In genomic region chr1:180386951-180387749, GRCm38 (mm10) we compare ENCODE assay signal across 8 mouse cellular contexts. TPM values are rescaled to one million over a fixed set of nuclear protein-coding genes. Genes with fewer than 3 reads are reported as not detected.
DNase-seq lines count a peak whose midpoint lies in the region; ATAC-seq and TF ChIP-seq lines count a peak whose summit lies in the region.

No protein-coding gene starts in this region.

- intact Hi-C loops in heart, postnatal 25 days (cut with DNase I): loop anchor here (5.0 kb wide), 1 partner anchor 55 kb away; the partner anchor contains the start of gene Itpkb

- peak; percentile 94 for ATAC-seq in cerebellum, adult (ENCODE audit: insufficient number of reproducible peaks, low FRiP score, low TSS enrichment)
- ATAC-seq in forebrain, embryonic 14.5 days: peak; percentile 98
- peak; percentile 91 for ATAC-seq in neutrophil, adult 5-6 weeks (ENCODE audit: extremely low read depth, insufficient number of reproducible peaks, low FRiP score, poor library complexity, severe bottlenecking)

- no peaks in the 10 kb centered on the region for H3K9me3 ChIP-seq in E14TG2a.4 (ENCODE audit: low read length)
- no peaks in the 10 kb centered on the region for H3K9me3 ChIP-seq in forebrain, embryonic 14.5 days (replicated peaks; ENCODE audit: control insufficient read depth, low read length)

- H3K4me1 ChIP-seq in E14TG2a.4 (replicated peaks; ENCODE audit: low read depth, low read length): peaks cover 72% of the 10 kb centered on the region
- H3K4me1 ChIP-seq in forebrain, embryonic 14.5 days (ENCODE audit: control insufficient read depth, insufficient read depth, low read length): peaks cover 6% of the 10 kb centered on the region
- H3K4me1 ChIP-seq in lung, adult 2 months (ENCODE audit: control insufficient read depth, insufficient read depth, low read length): peaks cover 48% of the 10 kb centered on the region

- H3K27me3 ChIP-seq in E14TG2a.4 (ENCODE audit: insufficient read depth, low read length): 0 out of 2 replicates have a peak, but pooled peaks cover 12% of the 10 kb centered on the region
- H3K27me3 ChIP-seq in forebrain, embryonic 14.5 days (replicated peaks; ENCODE audit: control insufficient read depth, insufficient read depth, low read length): no peaks in the 10 kb centered on the region

- TF ChIP-seq CTCF in E14TG2a.4 (conservative IDR thresholded peaks at IDR 0.05; ENCODE audit: low read length): no peak
- peak; percentile 75 for TF ChIP-seq CTCF in lung, adult 2 months (IDR thresholded peaks at IDR 0.05; ENCODE audit: insufficient read depth, low read length)

- peak overlapping the region; percentile 70 for H3K4me3 ChIP-seq in E14TG2a.4 (replicated peaks; ENCODE audit: low read length)
- peak overlapping the region; percentile 31 for H3K4me3 ChIP-seq in forebrain, embryonic 14.5 days (ENCODE audit: low read depth, low read length)
- peak overlapping the region; percentile 44 for H3K4me3 ChIP-seq in lung, adult 2 months (replicated peaks; ENCODE audit: extremely low read depth, low read depth, low read length)

- no peaks in the 10 kb centered on the region for H3K36me3 ChIP-seq in E14TG2a.4 (ENCODE audit: insufficient read depth, low read length)
- no peaks in the 10 kb centered on the region for H3K36me3 ChIP-seq in forebrain, embryonic 14.5 days (ENCODE audit: control insufficient read depth, insufficient read depth, low read length)

- 2% methylated on average over 27 of the region's 27 CpGs for WGBS in forebrain, embryonic 14.5 days
- WGBS in lung, adult 2 months: 1% methylated on average over 27 of the region's 27 CpGs

- H3K9ac ChIP-seq in forebrain, embryonic 14.5 days (ENCODE audit: low read length): peak overlapping the region; percentile 56

- peak overlapping the region; percentile 52 for H3K27ac ChIP-seq in forebrain, embryonic 14.5 days (ENCODE audit: low read depth, low read length)

- peak; percentile 98 for DNase-seq in forebrain, embryonic 14.5 days (ENCODE audit: low spot score)
- peak; percentile 99 for DNase-seq in heart, postnatal 25 days (ENCODE audit: low spot score)
- peak; percentile 98 to 99 for DNase-seq in layer of hippocampus, adult 18-20 months (ENCODE audit: low spot score in 2 of 2)
- peak; percentile 100 for DNase-seq in lung, adult 2 months
- peak; percentile 96 to 97 for DNase-seq in thymus, adult 18-20 months

- peak overlapping the region; percentile 71 for H3K4me2 ChIP-seq in forebrain, embryonic 14.5 days (ENCODE audit: low read length)

- TF ChIP-seq POLR2A in lung, adult 2 months (IDR thresholded peaks at IDR 0.05; ENCODE audit: borderline replicate concordance, extremely low read depth, low read depth, low read length): peak; percentile 81; the same call in 1 of the 2 replicates

RNA-seq across cellular contexts. Expression of gene Itpkb, which starts 56.9 kb away (rescaled TPM):
- polyA plus RNA-seq in forebrain, embryonic 14.5 days (2014; fragmentation: Nextera tagmentation; extraction: Ambion mirVana): 1.3 and 1.5 TPM in 2 replicates
- 10 to 100 TPM; 56.1 to 63.6 TPM for total RNA-seq in heart, postnatal 25 days (2021)
- total RNA-seq in layer of hippocampus, adult 18-20 months (2021): 10 to 100 TPM; 27.2 to 27.4 TPM
- 51.3 and 55.6 TPM in 2 replicates for polyA plus RNA-seq in lung, adult 2 months (2012; rRNA removed)
- total RNA-seq in neutrophil, adult 5-6 weeks (2017): 64.6 and 68.5 TPM in 2 replicates

Comparison
In these comparisons a context has a peak if more than half of its experiments do, and no peak if none do; other contexts are left out.
1. Peak in every context shown above with its lines: DNase-seq, ATAC-seq, H3K4me3 ChIP-seq and H3K27ac ChIP-seq.